Mouse (Mus musculus) lung, embryonic 14.5 days (tissue): ENCODE data around the gene Hsf2bp. TPM values are rescaled to one million over a fixed set of nuclear protein-coding genes. Genes with fewer than 3 reads are reported as not detected.
A peak's percentile ranks its signal among the peaks of the same experiment; 100 is the strongest.

Experiments used
- ATAC-seq: fragments of 200-750 bp; cut with Nextera tagmentation; 2 replicates; pipeline ENCODE4 v1.8.0; 2017; ENCODE audit warnings: mild to moderate bottlenecking, moderate TSS enrichment, moderate library complexity; ENCODE audit not compliant: insufficient read depth
- DNase-seq: peaks from one replicate; pipeline ENCODE4 v3.0.0-alpha.2; 2015
- H3K27ac ChIP-seq: fragments of 300-500 bp; sonication (generic); 2 replicates; pipeline ENCODE4 v1.5.1; 2014; ENCODE audit warnings: low read depth, mild to moderate bottlenecking, moderate library complexity
- H3K27me3 ChIP-seq: fragments of 300-500 bp; sonication (generic); 2 replicates; pipeline ENCODE4 v1.6.1; 2014; ENCODE audit warnings: low read length, control low read depth; ENCODE audit not compliant: insufficient read depth
- H3K36me3 ChIP-seq: fragments of 300-500 bp; sonication (generic); 2 replicates; pipeline ENCODE4 v1.6.1; 2014; ENCODE audit warnings: control low read depth; ENCODE audit not compliant: insufficient read depth
- H3K4me1 ChIP-seq: fragments of 300-500 bp; sonication (generic); 2 replicates; pipeline ENCODE4 v1.6.1; 2014; ENCODE audit warnings: antibody characterized with exemption, control low read depth; ENCODE audit not compliant: insufficient read depth
- H3K4me2 ChIP-seq: fragments of 300-500 bp; sonication (generic); 2 replicates; pipeline ENCODE4 v1.6.1; 2014; ENCODE audit warnings: mild to moderate bottlenecking
- H3K4me3 ChIP-seq: fragments of 300-500 bp; sonication (generic); 2 replicates; pipeline ENCODE4 v1.5.1; 2014; ENCODE audit warnings: low read depth, low read length
- H3K9ac ChIP-seq: fragments of 300-500 bp; sonication (generic); 2 replicates; pipeline ENCODE4 v1.6.1; 2014
- H3K9me3 ChIP-seq: fragments of 300-500 bp; sonication (generic); 2 replicates; pipeline ENCODE4 v1.6.1; 2016; ENCODE audit warnings: low read depth, low read length, control low read depth
- CTCF ChIP-seq: IDR thresholded peaks from 2 replicates; pipeline ENCODE4 v1.5.1; 2016; ENCODE audit warnings: antibody characterized with exemption, low read depth
- WGBS: fragments of 180-500 bp; shearing (Covaris S2); extraction: QIAGEN DNeasy Blood & Tissue Kit; methylation state at CpG from one replicate; pipeline ENCODE4 v1.1.7; 2014; 5-methylcytosine and 5-hydroxymethylcytosine counted together
- polyA plus RNA-seq: library from polyadenylated mRNA; unstranded; fragments of >200 nt; fragmentation: Nextera tagmentation; extraction: Ambion mirVana; gene quantifications from 2 replicates; pipeline ENCODE4 v1.2.1, GENCODE M21; 2014

Hsf2bp gene
- polyA plus RNA-seq, 1 experiment from 2014 or later: 0.55 TPM

DNA sequence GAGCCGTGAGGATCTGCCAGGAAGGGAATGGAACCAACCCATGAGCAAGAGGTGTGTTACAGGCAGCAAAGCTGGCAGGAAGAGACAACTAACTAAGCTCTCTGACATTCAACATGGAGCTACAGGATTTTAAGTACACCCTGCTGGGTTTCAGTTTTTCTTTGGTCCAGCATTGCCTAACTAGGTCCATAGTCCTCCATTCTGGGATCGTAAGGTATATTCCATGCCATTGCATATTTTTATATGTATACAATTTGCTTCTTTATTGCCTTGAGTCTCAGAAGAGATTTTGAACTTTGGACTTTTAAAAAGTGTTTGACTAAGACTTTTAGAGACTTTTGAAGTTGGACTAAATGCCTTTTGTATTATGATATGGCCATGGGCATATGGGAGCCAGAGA, 47.1 kb downstream of the Hsf2bp start:
- no peak for ATAC-seq
- no peaks in the 10 kb centered on the region; the same call in 1 of the 2 replicates for H3K4me1 ChIP-seq
- 86% methylated on average over 2 of the region's 2 CpGs for WGBS
- H3K4me2 ChIP-seq: no peak overlapping the region
- H3K27ac ChIP-seq: no peak overlapping the region
- no peak for DNase-seq
- H3K36me3 ChIP-seq: no peaks in the 10 kb centered on the region
- no peak for TF ChIP-seq CTCF
- H3K4me3 ChIP-seq: no peak overlapping the region
- H3K9me3 ChIP-seq: no peaks in the 10 kb centered on the region
- no peaks in the 10 kb centered on the region for H3K27me3 ChIP-seq
- H3K9ac ChIP-seq: no peak overlapping the region

DNA sequence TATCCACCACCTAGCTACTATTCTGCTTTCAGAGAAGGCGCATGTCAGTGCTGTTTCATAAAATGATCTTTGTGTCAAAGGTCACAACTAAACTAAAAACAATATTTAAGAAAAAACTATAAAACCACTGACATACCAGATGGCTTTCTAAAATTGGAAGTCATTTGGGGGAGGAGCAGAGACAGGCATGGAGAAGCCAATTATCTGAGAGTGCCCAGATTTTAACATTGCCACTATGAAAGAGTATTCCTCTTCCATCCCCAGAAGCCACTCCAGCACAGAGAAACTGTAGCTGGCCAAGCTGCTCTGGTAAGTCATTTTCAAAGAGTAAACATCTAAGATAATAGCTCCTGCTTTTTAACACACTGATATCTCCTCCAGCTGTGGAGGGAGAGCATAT, 49.2 kb downstream of the Hsf2bp start:
- 62% methylated on average over 1 of the region's 1 CpGs for WGBS
- H3K4me3 ChIP-seq: no peak overlapping the region
- no peak for TF ChIP-seq CTCF
- no peak for ATAC-seq
- H3K9me3 ChIP-seq: no peaks in the 10 kb centered on the region
- H3K9ac ChIP-seq: no peak overlapping the region
- H3K27me3 ChIP-seq: no peaks in the 10 kb centered on the region
- H3K36me3 ChIP-seq: no peaks in the 10 kb centered on the region
- no peak overlapping the region for H3K4me2 ChIP-seq
- DNase-seq: peak; percentile 61
- H3K4me1 ChIP-seq: peaks cover 20% of the 10 kb centered on the region
- no peak overlapping the region for H3K27ac ChIP-seq

DNA sequence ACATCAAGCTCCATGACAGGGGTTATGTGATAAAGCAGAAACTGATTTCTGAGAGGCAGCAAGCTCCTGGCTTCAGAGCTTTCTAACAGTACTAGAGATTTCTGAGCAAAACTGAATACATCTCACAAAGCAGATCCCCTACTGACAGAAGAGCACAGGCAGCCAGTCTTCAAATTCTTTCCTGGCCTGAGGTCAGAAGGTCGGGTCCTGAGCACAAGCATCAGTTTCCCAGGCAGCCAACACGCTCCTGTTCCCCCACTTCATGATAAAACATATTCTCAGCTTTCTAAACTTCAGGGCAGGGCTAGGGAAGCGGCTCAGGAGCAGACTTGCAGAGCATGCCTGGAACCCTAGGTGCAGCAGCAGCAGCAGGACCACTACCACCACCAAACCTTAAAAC, 52.7 kb downstream of the Hsf2bp start:
- Histone ChIP-seq H3K27ac (peak overlapping the region; percentile 58; the same call in 1 of the 2 replicates), H3K27me3 (no peaks in the 10 kb centered on the region), H3K4me3 (no peak overlapping the region), H3K4me2 (no peak overlapping the region), H3K36me3 (no peaks in the 10 kb centered on the region), H3K9ac (no peak overlapping the region), H3K9me3 (no peaks in the 10 kb centered on the region), H3K4me1 (peaks cover 20% of the 10 kb centered on the region)
- DNase-seq (no peak), ATAC-seq (no peak)
- WGBS: 39% methylated on average over 3 of the region's 3 CpGs
- no peak for TF ChIP-seq CTCF

DNA sequence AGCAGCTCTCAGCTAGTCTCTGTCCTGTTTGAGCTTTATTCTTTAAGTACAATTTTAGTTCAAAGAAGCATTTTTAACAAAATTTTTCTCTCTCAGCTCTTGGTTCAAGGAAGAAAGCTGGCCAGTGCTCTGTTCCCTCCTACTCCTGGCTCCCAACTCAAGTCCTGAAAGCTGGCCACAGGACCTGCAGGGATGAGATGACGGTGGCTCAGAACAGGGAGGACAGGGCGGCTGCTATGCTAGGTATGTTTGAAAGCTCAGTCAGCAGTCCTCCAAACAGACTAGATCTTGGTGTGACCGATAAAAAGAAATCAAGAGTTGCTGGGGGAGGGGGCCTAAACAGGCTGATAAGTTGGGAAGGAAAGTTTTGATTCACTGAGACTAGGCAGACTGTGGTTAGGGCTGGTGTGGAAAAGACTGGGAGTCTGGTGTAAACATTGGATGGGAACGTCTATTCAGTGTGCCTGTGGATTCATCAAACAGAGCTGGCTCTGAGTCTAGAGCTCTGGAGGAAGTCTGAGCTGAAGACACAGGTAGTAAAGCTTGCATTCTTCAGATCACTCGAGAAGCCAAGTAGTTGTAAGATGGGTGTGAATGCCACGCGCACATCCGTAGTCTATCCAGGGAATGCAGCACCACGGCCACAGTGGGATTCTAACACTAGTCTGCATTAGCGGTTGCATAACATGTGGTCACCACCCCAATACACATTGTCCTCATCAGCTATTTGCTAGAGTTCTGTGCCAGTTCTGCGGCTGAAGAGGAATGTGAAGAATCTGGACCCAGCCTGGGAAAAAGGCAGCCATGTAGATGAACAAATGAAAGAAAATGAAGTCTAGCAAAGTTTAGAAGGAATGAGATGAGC, 53.6 kb downstream of the Hsf2bp start:
- H3K4me1 ChIP-seq: peaks cover 20% of the 10 kb centered on the region
- peak; percentile 67 for DNase-seq
- H3K9me3 ChIP-seq: no peaks in the 10 kb centered on the region
- H3K27me3 ChIP-seq: no peaks in the 10 kb centered on the region
- H3K4me2 ChIP-seq: no peak overlapping the region
- H3K36me3 ChIP-seq: no peaks in the 10 kb centered on the region
- no peak for TF ChIP-seq CTCF
- peak overlapping the region; percentile 58; the same call in 1 of the 2 replicates for H3K27ac ChIP-seq
- no peak overlapping the region for H3K9ac ChIP-seq
- H3K4me3 ChIP-seq: no peak overlapping the region
- ATAC-seq: peak; percentile 73; the same call in 1 of the 2 replicates
- 45% methylated on average over 11 of the region's 11 CpGs for WGBS

DNA sequence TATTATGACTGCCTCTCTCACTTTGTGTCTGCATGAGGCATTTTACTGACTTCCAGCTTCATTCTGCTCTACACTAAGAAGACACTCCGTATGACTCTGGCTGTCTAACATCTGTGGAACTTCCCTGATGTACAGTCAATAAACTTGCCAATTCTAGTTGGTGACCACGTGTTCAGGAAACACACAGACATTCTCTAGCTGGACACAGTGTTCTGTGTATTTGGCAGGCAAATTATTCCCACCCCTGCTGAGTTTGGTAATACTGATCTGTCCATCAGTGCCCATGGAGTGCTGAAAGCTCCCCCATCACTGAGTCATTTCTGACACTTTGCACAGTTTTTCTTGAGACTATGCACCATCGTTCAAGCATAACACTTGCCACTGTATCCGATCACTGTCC, 56.3 kb downstream of the Hsf2bp start:
- Histone ChIP-seq H3K9ac (no peak overlapping the region), H3K4me1 (peaks cover 20% of the 10 kb centered on the region), H3K4me2 (no peak overlapping the region), H3K27ac (no peak overlapping the region), H3K27me3 (no peaks in the 10 kb centered on the region), H3K36me3 (no peaks in the 10 kb centered on the region), H3K4me3 (no peak overlapping the region), H3K9me3 (no peaks in the 10 kb centered on the region)
- no peak for ATAC-seq
- no peak for DNase-seq
- 66% methylated on average over 4 of the region's 4 CpGs for WGBS
- TF ChIP-seq CTCF: no peak

DNA sequence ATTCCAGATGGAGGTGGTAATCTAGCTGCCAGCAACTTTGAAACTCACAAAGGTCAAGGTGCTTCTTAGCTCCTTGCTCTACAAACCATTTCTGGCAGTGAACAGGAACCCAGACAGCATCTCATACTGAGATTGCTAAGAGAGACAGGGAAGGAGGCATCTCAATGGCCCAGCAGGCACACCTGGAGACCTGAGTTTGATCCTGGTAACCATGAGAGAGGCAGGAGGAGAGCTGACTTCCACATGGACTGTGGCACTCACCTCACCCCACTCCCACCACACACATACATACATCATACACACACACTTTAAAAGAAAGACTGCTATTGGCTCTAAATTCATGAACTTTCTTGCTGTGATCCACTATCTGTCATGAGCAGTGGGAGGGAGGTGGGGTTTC, 59.0 kb downstream of the Hsf2bp start:
- no peak for DNase-seq

DNA sequence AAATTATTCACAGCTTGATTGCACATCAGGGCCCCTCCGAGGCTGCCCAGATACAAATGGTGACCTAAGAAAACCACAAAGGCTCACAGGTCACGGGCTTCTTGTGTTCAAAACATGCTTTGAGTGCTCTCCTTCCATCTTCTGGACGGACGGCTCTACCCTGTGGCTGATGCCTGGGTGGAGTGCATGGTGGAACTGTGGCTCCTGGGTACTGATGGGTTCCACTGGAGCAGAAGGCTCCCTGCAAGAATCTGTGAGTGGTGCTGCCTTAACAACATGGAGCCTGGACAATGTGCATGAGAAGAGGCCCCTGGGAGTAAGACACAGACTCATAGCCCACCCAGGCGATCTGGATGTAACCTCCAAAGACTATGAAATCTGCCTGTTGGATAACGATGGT, 59.6 kb downstream of the Hsf2bp start:
- WGBS: 75% methylated on average over 6 of the region's 6 CpGs
- TF ChIP-seq CTCF: no peak
- H3K4me2 ChIP-seq: no peak overlapping the region
- DNase-seq (no peak), ATAC-seq (no peak)
- H3K4me3 ChIP-seq: no peak overlapping the region
- no peaks in the 10 kb centered on the region; the same call in 1 of the 2 replicates for H3K4me1 ChIP-seq
- no peaks in the 10 kb centered on the region for H3K27me3 ChIP-seq
- H3K9me3 ChIP-seq: no peaks in the 10 kb centered on the region
- no peak overlapping the region for H3K9ac ChIP-seq
- no peaks in the 10 kb centered on the region for H3K36me3 ChIP-seq
- H3K27ac ChIP-seq: no peak overlapping the region

More for the DNA sequence above, 59.0 kb downstream of the Hsf2bp start:
- H3K36me3 ChIP-seq: no peaks in the 10 kb centered on the region
- H3K9me3 ChIP-seq: no peaks in the 10 kb centered on the region
- no peak overlapping the region for H3K9ac ChIP-seq
- TF ChIP-seq CTCF: no peak
- no peaks in the 10 kb centered on the region for H3K27me3 ChIP-seq
- H3K4me3 ChIP-seq: no peak overlapping the region
- no peak for ATAC-seq
- H3K4me1 ChIP-seq: peaks cover 2% of the 10 kb centered on the region; the same call in 1 of the 2 replicates
- no peak overlapping the region for H3K27ac ChIP-seq
- no peak overlapping the region for H3K4me2 ChIP-seq
